Mouse (Mus musculus): ENCODE data around the gene Tlx2. TPM values are rescaled to one million over a fixed set of nuclear protein-coding genes. Genes with fewer than 3 reads are reported as not detected.

The Tlx2 gene
- polyA plus RNA-seq, 1 experiment: 0.06 TPM

GRCm38 (mm10) chr6:83095968-83096367, 25.9 kb upstream of the Tlx2 start:
- no peaks in the 10 kb centered on the region for H3K36me3 ChIP-seq (ENCODE audit: control insufficient read depth, insufficient read depth)
- no peak overlapping the region for H3K4me3 ChIP-seq
- no peak overlapping the region for H3ac ChIP-seq (ENCODE audit: control insufficient read depth, insufficient read length)
- H3K4me2 ChIP-seq (ENCODE audit: low read depth): no peak overlapping the region
- H3K79me2 ChIP-seq (ENCODE audit: control insufficient read depth, insufficient read depth): no peaks in the 10 kb centered on the region
- TF ChIP-seq MYOG (IDR thresholded peaks at IDR 0.05; ENCODE audit: control insufficient read depth in 1 of 3, insufficient read depth in 1 of 3, insufficient read length in 2 of 3, low read depth in 2 of 3) (no peak), USF1 (IDR thresholded peaks at IDR 0.05; ENCODE audit: low read depth) (no peak), REST (IDR thresholded peaks at IDR 0.05; ENCODE audit: insufficient read depth, insufficient read length) (no peak), TCF12 (IDR thresholded peaks at IDR 0.05; ENCODE audit: insufficient read depth, poor library complexity, severe bottlenecking) (no peak), E2F4 (IDR thresholded peaks at IDR 0.05; ENCODE audit: insufficient read depth) (no peak), CEBPB (IDR thresholded peaks at IDR 0.05; ENCODE audit: insufficient read depth, poor library complexity, severe bottlenecking) (no peak), POLR2AphosphoS2 (IDR thresholded peaks at IDR 0.05; ENCODE audit: insufficient read length, low read depth) (no peak), MAX (IDR thresholded peaks at IDR 0.05; ENCODE audit: low read depth) (no peak), MYOD1 (IDR thresholded peaks at IDR 0.05; ENCODE audit: control insufficient read depth in 1 of 3, insufficient read length in 2 of 3, low read depth in 2 of 3) (no peak), TCF3 (IDR thresholded peaks at IDR 0.05; ENCODE audit: insufficient read length, low read depth) (no peak), SRF (IDR thresholded peaks at IDR 0.05; ENCODE audit: control insufficient read depth, insufficient read length, low read depth) (no peak), POLR2A (IDR thresholded peaks at IDR 0.05; ENCODE audit: insufficient read length, low read depth) (no peak)
- H3K27me3 ChIP-seq (ENCODE audit: control insufficient read depth, insufficient read depth, insufficient read length): peaks cover 8% of the 10 kb centered on the region

GRCm38 (mm10) chr6:83092416-83093127, 22.5 kb upstream of the Tlx2 start:
- no peak overlapping the region for H3ac ChIP-seq (ENCODE audit: control insufficient read depth, insufficient read length)
- TF ChIP-seq REST (IDR thresholded peaks at IDR 0.05; ENCODE audit: insufficient read depth, insufficient read length) (no peak), TCF3 (IDR thresholded peaks at IDR 0.05; ENCODE audit: insufficient read length, low read depth) (no peak), E2F4 (IDR thresholded peaks at IDR 0.05; ENCODE audit: insufficient read depth) (no peak), POLR2AphosphoS2 (IDR thresholded peaks at IDR 0.05; ENCODE audit: insufficient read length, low read depth) (no peak), MYOD1 (IDR thresholded peaks at IDR 0.05; ENCODE audit: control insufficient read depth in 1 of 3, insufficient read length in 2 of 3, low read depth in 2 of 3) (no peak), MYOG (IDR thresholded peaks at IDR 0.05; ENCODE audit: control insufficient read depth in 1 of 3, insufficient read depth in 1 of 3, insufficient read length in 2 of 3, low read depth in 2 of 3) (no peak), MAX (IDR thresholded peaks at IDR 0.05; ENCODE audit: low read depth) (no peak), USF1 (IDR thresholded peaks at IDR 0.05; ENCODE audit: low read depth) (no peak)
- H3K79me2 ChIP-seq (ENCODE audit: control insufficient read depth, insufficient read depth): no peaks in the 10 kb centered on the region
- H3K36me3 ChIP-seq (ENCODE audit: control insufficient read depth, insufficient read depth): no peaks in the 10 kb centered on the region
- no peak overlapping the region for H3K4me3 ChIP-seq
- H3K4me2 ChIP-seq (ENCODE audit: low read depth): no peak overlapping the region
- peaks cover 33% of the 10 kb centered on the region for H3K27me3 ChIP-seq (ENCODE audit: control insufficient read depth, insufficient read depth, insufficient read length)

- Histone ChIP-seq H3K4me2 (ENCODE audit: low read depth) (no peak overlapping the region), H3K36me3 (ENCODE audit: control insufficient read depth, insufficient read depth) (no peaks in the 10 kb centered on the region), H3ac (ENCODE audit: control insufficient read depth, insufficient read length) (no peak overlapping the region), H3K27me3 (ENCODE audit: control insufficient read depth, insufficient read depth, insufficient read length) (peaks cover 47% of the 10 kb centered on the region), H3K79me2 (ENCODE audit: control insufficient read depth, insufficient read depth) (no peaks in the 10 kb centered on the region), H3K4me3 (no peak overlapping the region)
- TF ChIP-seq SRF (IDR thresholded peaks at IDR 0.05; ENCODE audit: control insufficient read depth, insufficient read length, low read depth): no peak
- TF ChIP-seq TCF12 (IDR thresholded peaks at IDR 0.05; ENCODE audit: insufficient read depth, poor library complexity, severe bottlenecking): no peak
- no peak for TF ChIP-seq MYOD1 (IDR thresholded peaks at IDR 0.05; ENCODE audit: control insufficient read depth in 1 of 3, insufficient read length in 2 of 3, low read depth in 2 of 3)
- no peak for TF ChIP-seq MYOG (IDR thresholded peaks at IDR 0.05; ENCODE audit: control insufficient read depth in 1 of 3, insufficient read depth in 1 of 3, insufficient read length in 2 of 3, low read depth in 2 of 3)
Measured at GRCm38 (mm10) chr6:83087926-83088260, 17.8 kb upstream of the Tlx2 start.

- H3K36me3 ChIP-seq (ENCODE audit: control insufficient read depth, insufficient read depth): no peaks in the 10 kb centered on the region
- TF ChIP-seq TCF12 (IDR thresholded peaks at IDR 0.05; ENCODE audit: insufficient read depth, poor library complexity, severe bottlenecking) (no peak), USF1 (IDR thresholded peaks at IDR 0.05; ENCODE audit: low read depth) (no peak), CEBPB (IDR thresholded peaks at IDR 0.05; ENCODE audit: insufficient read depth, poor library complexity, severe bottlenecking) (no peak), REST (IDR thresholded peaks at IDR 0.05; ENCODE audit: insufficient read depth, insufficient read length) (no peak), E2F4 (IDR thresholded peaks at IDR 0.05; ENCODE audit: insufficient read depth) (no peak), SRF (IDR thresholded peaks at IDR 0.05; ENCODE audit: control insufficient read depth, insufficient read length, low read depth) (no peak), MAX (IDR thresholded peaks at IDR 0.05; ENCODE audit: low read depth) (no peak), POLR2A (IDR thresholded peaks at IDR 0.05; ENCODE audit: insufficient read length, low read depth) (no peak), POLR2AphosphoS2 (IDR thresholded peaks at IDR 0.05; ENCODE audit: insufficient read length, low read depth) (no peak)
- H3K27me3 ChIP-seq (ENCODE audit: control insufficient read depth, insufficient read depth, insufficient read length): peaks cover 42% of the 10 kb centered on the region
- no peak overlapping the region for H3ac ChIP-seq (ENCODE audit: control insufficient read depth, insufficient read length)
- no peaks in the 10 kb centered on the region for H3K79me2 ChIP-seq (ENCODE audit: control insufficient read depth, insufficient read depth)
- H3K4me2 ChIP-seq (ENCODE audit: low read depth): no peak overlapping the region
- no peak overlapping the region for H3K4me3 ChIP-seq
Measured at GRCm38 (mm10) chr6:83087205-83087925, 17.3 kb upstream of the Tlx2 start.
